8 mouse cellular contexts compared by ENCODE assay signal in the genomic region with DNA sequence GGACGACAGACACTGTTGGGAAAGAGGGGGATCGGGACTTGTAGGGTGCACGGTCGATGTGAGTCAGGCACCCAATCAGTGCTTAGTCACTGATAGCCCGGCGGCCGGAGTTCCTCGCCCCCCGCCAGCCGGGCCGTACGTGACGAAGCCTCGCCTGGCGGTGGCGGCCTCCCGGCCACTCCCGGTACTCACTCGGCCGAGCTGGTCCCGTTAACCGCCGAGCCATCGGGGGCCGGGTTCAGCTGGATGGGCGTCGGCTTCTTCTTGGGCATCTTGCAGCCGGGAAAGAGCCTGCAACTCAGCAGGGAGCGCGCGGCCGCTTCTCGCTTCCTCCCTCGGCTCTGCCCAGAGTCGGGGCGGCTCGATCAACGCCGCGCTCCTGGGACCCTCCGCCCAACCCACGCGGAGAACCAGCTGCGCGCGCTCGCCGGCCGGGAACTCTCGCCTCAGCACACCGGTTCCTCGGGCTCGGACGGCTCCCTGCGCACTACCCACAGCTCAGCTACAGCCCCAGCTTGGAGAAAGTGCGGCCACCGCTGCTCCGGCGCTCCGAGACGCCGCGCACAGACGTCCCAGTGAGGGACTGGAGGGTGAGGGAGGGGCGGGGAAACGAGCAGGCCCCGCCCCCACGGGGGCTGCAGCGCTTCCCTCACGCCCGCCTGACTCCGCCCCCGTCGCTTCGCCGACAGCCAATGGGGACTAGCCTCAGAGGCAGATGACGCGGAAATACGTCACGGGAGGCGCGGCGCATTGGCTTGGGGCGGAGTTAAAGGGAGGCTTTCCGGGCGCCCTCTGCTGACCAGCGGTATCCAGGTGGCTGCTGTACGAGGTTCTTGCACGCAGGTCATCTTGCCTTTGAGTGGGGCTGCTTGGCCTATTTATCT. TPM values are rescaled to one million over a fixed set of nuclear protein-coding genes. Genes with fewer than 3 reads are reported as not detected.
A peak's percentile ranks its signal among the peaks of the same experiment; 100 is the strongest.
DNase-seq lines count a peak whose midpoint lies in the region; ATAC-seq lines count a peak whose summit lies in the region.

TSS of gene Map2k1 (minus strand) at position 611 of the 884 bp plus-strand sequence.

- H3K27me3 ChIP-seq in heart, embryonic 10.5 days (ENCODE audit: insufficient read depth, poor library complexity, severe bottlenecking): no peaks in the 10 kb centered on the region
- H3K27me3 ChIP-seq in kidney, embryonic 15.5 days: no peaks in the 10 kb centered on the region

- peak; percentile 97 for ATAC-seq in erythroblast, adult 5-6 weeks (replicated peaks; ENCODE audit: low FRiP score, poor library complexity, severe bottlenecking)
- peak; percentile 98 for ATAC-seq in kidney, embryonic 15.5 days (replicated peaks; ENCODE audit: low FRiP score)
- peak; percentile 98 for ATAC-seq in monocyte, adult 5-6 weeks (replicated peaks; ENCODE audit: insufficient number of reproducible peaks, low FRiP score, low TSS enrichment, poor library complexity, severe bottlenecking)

- H3K36me3 ChIP-seq in heart, embryonic 10.5 days: peaks cover 5% of the 10 kb centered on the region; the same call in 1 of the 2 replicates
- peaks cover 6% of the 10 kb centered on the region; the same call in 1 of the 2 replicates for H3K36me3 ChIP-seq in kidney, embryonic 15.5 days

- peak; percentile 100 for DNase-seq in B cell, adult 2 months
- DNase-seq in brain, adult 2 months (ENCODE audit: low read depth, low spot score): peak; percentile 100
- DNase-seq in heart, embryonic 10.5 days (ENCODE audit: low spot score): peak; percentile 100
- peak; percentile 100 for DNase-seq in liver
- DNase-seq in spleen, postnatal 4 days (ENCODE audit: low spot score in 2 of 2): peak; percentile 100

- peaks cover 26% of the 10 kb centered on the region for H3K4me1 ChIP-seq in heart, embryonic 10.5 days
- H3K4me1 ChIP-seq in kidney, embryonic 15.5 days: peaks cover 22% of the 10 kb centered on the region

- H3K4me3 ChIP-seq in heart, embryonic 10.5 days: peak within 1 kb of the TSS; percentile 95
- H3K4me3 ChIP-seq in kidney, embryonic 15.5 days (replicated peaks): peak within 1 kb of the TSS; percentile 100

- under 1% methylated on average over 89 of the region's 89 CpGs for WGBS in heart, embryonic 10.5 days
- under 1% methylated on average over 89 of the region's 89 CpGs for WGBS in kidney, embryonic 15.5 days

- H3K4me2 ChIP-seq in kidney, embryonic 15.5 days: peak within 1 kb of the TSS; percentile 67

- H3K27ac ChIP-seq in heart, embryonic 10.5 days: peak within 1 kb of the TSS; percentile 95
- peak within 1 kb of the TSS; percentile 97 for H3K27ac ChIP-seq in kidney, embryonic 15.5 days

- no peaks in the 10 kb centered on the region for H3K9me3 ChIP-seq in heart, embryonic 10.5 days
- no peaks in the 10 kb centered on the region for H3K9me3 ChIP-seq in kidney, embryonic 15.5 days (replicated peaks)

- peak within 1 kb of the TSS; percentile 91 for H3K9ac ChIP-seq in kidney, embryonic 15.5 days

RNA-seq across cellular contexts. Expression of gene Map2k1, which starts in this region (rescaled TPM):
- 12.5 and 15.7 TPM in 2 replicates for total RNA-seq in erythroblast, adult 5-6 weeks (2015; ENCODE audit: low replicate concordance)
- 9.9 and 18.9 TPM in 2 replicates for total RNA-seq in erythroblast, adult 5-6 weeks (2017; ENCODE audit: low replicate concordance)
- 108 and 118 TPM in 2 replicates for polyA plus RNA-seq in heart, embryonic 10.5 days (2016; fragmentation: Nextera tagmentation; extraction: Ambion mirVana)
- 80.4 and 81.7 TPM in 2 replicates for polyA plus RNA-seq in kidney, embryonic 15.5 days (2015; fragmentation: Nextera tagmentation; extraction: Ambion mirVana)
- total RNA-seq in monocyte, adult 5-6 weeks (2017): 168 to 200 TPM (median 191 TPM) in 3 replicates

Comparison
In these comparisons a context has a peak if more than half of its experiments do, and no peak if none do; other contexts are left out.
1. Peak in every context shown above with its lines: DNase-seq, ATAC-seq, H3K4me3 ChIP-seq and H3K27ac ChIP-seq.